10 mouse cellular contexts compared by ENCODE assay signal in the genomic region with DNA sequence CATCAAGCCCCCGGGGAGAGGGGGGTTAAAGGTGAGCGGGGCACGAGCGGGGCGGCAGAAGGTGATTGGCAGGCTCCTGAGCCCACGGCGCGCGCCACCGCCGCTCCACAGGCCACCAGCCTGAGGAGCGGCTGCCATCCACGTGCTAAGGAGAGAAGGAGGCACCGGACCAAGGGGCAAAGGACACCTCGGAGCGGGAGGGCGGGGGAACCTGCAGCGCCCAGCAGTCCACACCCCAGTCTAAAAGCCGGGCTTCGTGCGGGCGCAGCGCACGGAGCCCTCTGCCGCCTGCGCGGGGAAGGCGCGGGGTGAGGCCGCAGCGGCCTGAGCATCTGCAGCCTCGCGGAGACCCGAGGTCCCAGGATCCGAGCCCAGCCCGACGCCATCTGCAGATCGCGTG. TPM values are rescaled to one million over a fixed set of nuclear protein-coding genes. Genes with fewer than 3 reads are reported as not detected.
DNase-seq lines count a peak whose midpoint lies in the region; ATAC-seq and TF ChIP-seq lines count a peak whose summit lies in the region.
"Had no signal": no experiment of that assay in that cellular context is flagged by ENCODE, and none has a peak within 500 bp of the region (broad histone marks: within the 10 kb centered on the region; RNA-seq: fewer than 3 reads in every experiment).

Mlxipl (plus strand) TSS at position 238 of the 400 bp plus-strand sequence.

- no peak for TF ChIP-seq POLR2A in thymus, adult 2 months (IDR thresholded peaks at IDR 0.05; ENCODE audit: control insufficient read depth, extremely low read depth, insufficient read depth, low read length, poor library complexity)

- no peak; the same call in 1 of the 2 replicates for ATAC-seq in kidney, embryonic 14.5 days (ENCODE audit: low FRiP score, low TSS enrichment)
- ATAC-seq in neural tube, embryonic 11.5 days (ENCODE audit: insufficient read depth, low FRiP score, low TSS enrichment) = no peak
- no peak for ATAC-seq in erythroblast, adult 5-6 weeks (replicated peaks; ENCODE audit: low FRiP score, poor library complexity, severe bottlenecking)
- ATAC-seq: Patski had no signal

- 9% methylated on average over 39 of the region's 39 CpGs for WGBS in thymus, adult 2 months
- 3% methylated on average over 37 of the region's 39 CpGs for WGBS in kidney, embryonic 14.5 days
- 2% methylated on average over 39 of the region's 39 CpGs for WGBS in neural tube, embryonic 11.5 days

- no peaks in the 10 kb centered on the region for H3K9me3 ChIP-seq in kidney, embryonic 14.5 days (ENCODE audit: control insufficient read depth, low read length)
- H3K9me3 ChIP-seq in neural tube, embryonic 11.5 days (ENCODE audit: control insufficient read depth, low read length) = no peaks in the 10 kb centered on the region

- peaks cover 4% of the 10 kb centered on the region; the same call in 1 of the 2 replicates for H3K27me3 ChIP-seq in thymus, adult 2 months (ENCODE audit: control insufficient read depth, insufficient read depth, low read length)
- peaks cover 35% of the 10 kb centered on the region for H3K27me3 ChIP-seq in kidney, embryonic 14.5 days (ENCODE audit: control insufficient read depth, insufficient read depth, low read length)
- peaks cover 34% of the 10 kb centered on the region for H3K27me3 ChIP-seq in neural tube, embryonic 11.5 days (ENCODE audit: control insufficient read depth, insufficient read depth, low read length)

- no peaks in the 10 kb centered on the region for H3K4me1 ChIP-seq in thymus, adult 2 months (replicated peaks; ENCODE audit: control insufficient read depth, insufficient read depth, low read length)
- peaks cover 4% of the 10 kb centered on the region; the same call in 1 of the 2 replicates for H3K4me1 ChIP-seq in kidney, embryonic 14.5 days (ENCODE audit: control insufficient read depth, insufficient read depth, low read length)
- no peaks in the 10 kb centered on the region for H3K4me1 ChIP-seq in neural tube, embryonic 11.5 days (ENCODE audit: control insufficient read depth, insufficient read depth, low read length)

- no peaks in the 10 kb centered on the region for H3K36me3 ChIP-seq in thymus, adult 2 months (ENCODE audit: control insufficient read depth, insufficient read depth, low read length)
- H3K36me3 ChIP-seq in kidney, embryonic 14.5 days (ENCODE audit: control insufficient read depth, insufficient read depth, low read length) = no peaks in the 10 kb centered on the region
- no peaks in the 10 kb centered on the region for H3K36me3 ChIP-seq in neural tube, embryonic 11.5 days (ENCODE audit: control insufficient read depth, insufficient read depth, low read length)

- no peak within 1 kb of the TSS for H3K27ac ChIP-seq in thymus, adult 2 months (ENCODE audit: control insufficient read depth, insufficient read depth, low read length)
- no peak within 1 kb of the TSS for H3K27ac ChIP-seq in kidney, embryonic 14.5 days (ENCODE audit: low read depth, low read length)
- H3K27ac ChIP-seq in neural tube, embryonic 11.5 days (ENCODE audit: low read depth, low read length) = no peak within 1 kb of the TSS
- H3K27ac ChIP-seq: liver, embryonic 14.5 days had no signal

- H3K4me3 ChIP-seq in thymus, adult 2 months (ENCODE audit: control insufficient read depth, insufficient read depth, low read length) = no peak within 1 kb of the TSS
- peak within 1 kb of the TSS; percentile 19 for H3K4me3 ChIP-seq in kidney, embryonic 14.5 days (ENCODE audit: low read length)
- H3K4me3 ChIP-seq in neural tube, embryonic 11.5 days (ENCODE audit: low read depth, low read length) = peak within 1 kb of the TSS; percentile 12; the same call in 1 of the 2 replicates

- H3K9ac ChIP-seq in kidney, embryonic 14.5 days (ENCODE audit: low read depth, low read length) = no peak within 1 kb of the TSS
- H3K9ac ChIP-seq in neural tube, embryonic 11.5 days (ENCODE audit: low read length) = 0 out of 2 replicates have a peak within 1 kb of the TSS, but pooled peaks have one; percentile 14
- H3K9ac ChIP-seq: liver, embryonic 14.5 days had no signal

- TF ChIP-seq CTCF in thymus, adult 2 months (IDR thresholded peaks at IDR 0.05; ENCODE audit: borderline replicate concordance, control insufficient read depth, extremely low read depth, insufficient read depth, low read length, poor library complexity) = no peak

- DNase-seq in thymus, adult 2 months = no peak
- DNase-seq in thymus, adult 18-20 months = no peak
- DNase-seq in gastrocnemius, postnatal 4 days (ENCODE audit: low spot score in 2 of 2) = no peak
- no peak for DNase-seq in neural tube, embryonic 11.5 days (ENCODE audit: low spot score)
- DNase-seq in right cerebral cortex, postnatal 10 days (ENCODE audit: low spot score in 2 of 2) = no peak
- DNase-seq in frontal cortex, postnatal 14 days (ENCODE audit: low spot score in 2 of 2) = no peak

- peak within 1 kb of the TSS; percentile 38 for H3K4me2 ChIP-seq in kidney, embryonic 14.5 days (replicated peaks; ENCODE audit: low read depth, low read length)
- peak within 1 kb of the TSS; percentile 25 for H3K4me2 ChIP-seq in neural tube, embryonic 11.5 days (ENCODE audit: low read depth)

RNA-seq across cellular contexts. Expression of gene Mlxipl, which starts in this region (rescaled TPM):
- 22.5 and 31.5 TPM in 2 replicates for polyA plus RNA-seq in thymus, adult 2 months (2012; rRNA removed)
- total RNA-seq in gastrocnemius, postnatal 4 days (2021) = 10 to 100 TPM; 13.8 to 24.6 TPM
- 3.9 and 6.4 TPM in 2 replicates for polyA plus RNA-seq in kidney, embryonic 14.5 days (2014; fragmentation: Nextera tagmentation; extraction: Ambion mirVana)
- polyA plus RNA-seq in neural tube, embryonic 11.5 days (2014; fragmentation: Nextera tagmentation; extraction: Ambion mirVana) = 0.60 and 0.65 TPM in 2 replicates
- not detected in 2 replicates for total RNA-seq in erythroblast, adult 5-6 weeks (2015; ENCODE audit: low replicate concordance)
- total RNA-seq in erythroblast, adult 5-6 weeks (2017; ENCODE audit: low replicate concordance) = 0.51 TPM in 1 of 2 replicates, not detected in the other

Comparison
In these comparisons a context has a peak if more than half of its experiments do, and no peak if none do; other contexts are left out.
1. RNA of gene Mlxipl (total RNA-seq): 13.8 to 24.6 TPM in gastrocnemius, postnatal 4 days; 0.51 TPM in erythroblast, adult 5-6 weeks; every median in the first group is over 4 times any median in the second.